8 mouse cellular contexts compared by ENCODE assay signal in genomic region chr13:3537594-3538222, GRCm38 (mm10). TPM values are rescaled to one million over a fixed set of nuclear protein-coding genes. Genes with fewer than 3 reads are reported as not detected.
DNase-seq lines count a peak whose midpoint lies in the region; ATAC-seq lines count a peak whose summit lies in the region.

Gdi2 (plus strand) TSS chr13:3538063.

- H3K4me3 ChIP-seq in hindbrain, embryonic 12.5 days = peak within 1 kb of the TSS; percentile 93

- peak; percentile 99 for DNase-seq in Muller cell, postnatal 12 days (ENCODE audit: inconsistent ontology term)
- DNase-seq in cerebellum, adult 9-11 months = peak; percentile 95
- peak; percentile 89 to 92 for DNase-seq in frontal cortex, postnatal 10 days (ENCODE audit: low spot score in 2 of 2)
- DNase-seq in layer of hippocampus, postnatal 14 days (ENCODE audit: low spot score in 2 of 2) = peak; percentile 87 to 94
- DNase-seq in lung, postnatal 14 days = peak; percentile 96
- peak; percentile 96 for DNase-seq in retina, adult 2 months (ENCODE audit: low read depth, low spot score)
- DNase-seq in thymus, postnatal 36 days = peak; percentile 96

- ATAC-seq in hindbrain, embryonic 12.5 days (ENCODE audit: low FRiP score) = peak; percentile 97

- peaks cover 26% of the 10 kb centered on the region for H3K4me1 ChIP-seq in hindbrain, embryonic 12.5 days

- no peaks in the 10 kb centered on the region for H3K9me3 ChIP-seq in hindbrain, embryonic 12.5 days (replicated peaks)

- no peaks in the 10 kb centered on the region for H3K27me3 ChIP-seq in hindbrain, embryonic 12.5 days

- H3K9ac ChIP-seq in hindbrain, embryonic 12.5 days = peak within 1 kb of the TSS; percentile 97

- under 1% methylated on average over 42 of the region's 47 CpGs for WGBS in hindbrain, embryonic 12.5 days

- peak within 1 kb of the TSS; percentile 98 for H3K27ac ChIP-seq in hindbrain, embryonic 12.5 days

- no peaks in the 10 kb centered on the region for H3K36me3 ChIP-seq in hindbrain, embryonic 12.5 days

- H3K4me2 ChIP-seq in hindbrain, embryonic 12.5 days (replicated peaks) = peak within 1 kb of the TSS; percentile 83

RNA-seq across cellular contexts. Expression of gene Gdi2, which starts in this region (rescaled TPM):
- 426 and 443 TPM in 2 replicates for polyA plus RNA-seq in hindbrain, embryonic 12.5 days (2016; fragmentation: Nextera tagmentation; extraction: Ambion mirVana)
- 100 to 1,000 TPM; 301 to 313 TPM for total RNA-seq in layer of hippocampus, postnatal 14 days (2021)

Comparison
In these comparisons a context has a peak if more than half of its experiments do, and no peak if none do; other contexts are left out.
1. Peak in every context shown above with its lines: DNase-seq, ATAC-seq, H3K4me3 ChIP-seq and H3K27ac ChIP-seq.